Mouse (Mus musculus) liver, embryonic 18 days (tissue): ENCODE results near the gene Lsamp. TPM values are rescaled to one million over a fixed set of nuclear protein-coding genes. Genes with fewer than 3 reads are reported as not detected.

Source experiments
- polyA plus RNA-seq: library from polyadenylated mRNA; depleted of rRNA; stranded (reverse); fragments of >200 nt; gene quantifications from 2 replicates; pipeline ENCODE4 v1.2.3, GENCODE M21; 2012; rRNA removed

Gene Lsamp
- under 0.01 and 0.01 TPM in 2 replicates for polyA plus RNA-seq

GRCm38 (mm10) chr16:39984205-39984634 is at the start of gene Lsamp:
TSS of gene Lsamp (plus strand) at chr16:39984361.

